Mouse (Mus musculus) erythroid progenitor cell, adult 5-6 weeks (primary cell): ENCODE results near the gene Atxn2. TPM values are rescaled to one million over a fixed set of nuclear protein-coding genes. Genes with fewer than 3 reads are reported as not detected.
"Not testable (repeated sequence)": the region's sequence is repeated elsewhere in the genome, so short reads cannot be mapped to it uniquely, and the experiment has no call there.

ENCODE experiments used
- ATAC-seq: replicated peaks from 2 replicates; pipeline ENCODE4 v1.8.0; 2016; ENCODE audit warnings: moderate number of reproducible peaks, mild to moderate bottlenecking, moderate TSS enrichment, inconsistent platforms; ENCODE audit not compliant: poor library complexity, low FRiP score, severe bottlenecking
- total RNA-seq, 2 experiments: library from RNA; stranded (forward) in 1 of 2; stranded (reverse) in 1 of 2; fragments of 150-400 nt in 1 of 2; fragments of 186-747, 209-891 nt in 1 of 2; gene quantifications; 2 replicates each; pipeline versions ENCODE4 v1.2.3 to v1.2.4; 2015 to 2017; ENCODE audit warnings: low replicate concordance in 2 of 2

The Atxn2 gene
- total RNA-seq, 2 experiments from 2014 or later = 170 to 171 TPM

DNA sequence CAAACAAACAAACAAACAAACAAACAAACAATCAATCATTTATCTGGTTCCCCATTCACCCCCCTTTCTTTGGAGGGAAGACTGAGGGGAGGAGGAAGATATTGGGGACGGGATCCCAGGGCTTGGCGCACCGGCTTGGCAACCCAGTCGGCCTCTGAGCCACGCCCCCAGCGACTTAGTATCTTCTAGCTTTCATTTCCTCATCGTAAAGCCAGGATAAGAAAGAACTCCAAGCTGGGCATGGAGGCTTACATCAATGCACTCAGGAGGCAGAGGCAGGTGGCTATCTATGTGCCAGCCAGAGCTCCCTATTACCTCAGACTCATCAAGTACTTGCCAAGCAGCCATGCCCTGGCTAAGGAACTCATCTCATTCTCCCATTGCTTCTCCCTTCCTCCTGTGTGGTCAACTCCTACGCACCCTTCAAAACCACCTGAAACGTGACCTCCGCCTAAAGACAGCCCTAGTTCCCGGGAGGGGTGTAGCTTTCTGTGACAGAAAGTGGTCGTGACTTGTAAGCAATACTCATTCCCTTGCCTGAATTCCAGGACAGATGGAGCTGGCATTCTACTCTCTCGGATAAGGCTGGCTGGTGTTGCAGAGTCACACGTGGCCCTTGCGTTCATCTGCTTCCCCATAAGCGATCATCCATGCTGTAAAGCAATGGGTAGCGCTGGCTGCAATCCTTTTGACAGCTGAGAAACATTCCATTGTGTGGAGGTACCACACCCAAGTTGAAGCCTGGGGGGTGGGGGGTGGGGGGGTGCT lies 132.2 kb downstream of the Atxn2 start:
- ATAC-seq = no peak; the same call in 1 of the 2 replicates

GRCm38 (mm10) chr5:121845361-121845760 lies 134.2 kb downstream of the Atxn2 start:
- no peak for ATAC-seq

- no peak for ATAC-seq
Observed at GRCm38 (mm10) chr5:121846322-121846721, 135.2 kb downstream of the Atxn2 start.

GRCm38 (mm10) chr5:121847269-121847668 lies 136.1 kb downstream of the Atxn2 start:
- not testable (repeated sequence) for ATAC-seq

GRCm38 (mm10) chr5:121848035-121848519 lies 136.9 kb downstream of the Atxn2 start:
- ATAC-seq = no peak

DNA sequence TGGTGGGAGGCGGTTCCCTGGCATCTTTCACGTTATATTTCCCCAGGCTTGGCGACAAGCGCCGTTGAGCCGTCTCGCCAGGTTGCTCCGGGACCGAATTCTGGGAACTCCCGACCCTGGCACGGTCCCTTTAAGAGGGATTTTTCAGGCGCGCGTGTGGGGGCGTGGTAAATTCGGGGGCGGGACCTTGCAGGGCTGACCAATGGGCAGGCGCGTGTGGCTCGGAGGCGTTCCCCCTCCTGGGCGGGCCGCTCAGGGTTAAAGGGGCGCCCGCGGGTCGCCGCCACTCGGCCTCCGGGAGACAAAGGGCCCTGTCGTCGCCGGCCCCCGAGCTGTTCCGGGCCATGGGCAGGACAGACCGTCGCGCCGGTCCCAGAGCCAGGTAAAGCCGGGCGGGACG lies 137.6 kb downstream of the Atxn2 start, which contains the start of gene Pheta1:
TSS of gene Pheta1 (plus strand) at position 242 of the 400 bp plus-strand sequence.
- ATAC-seq = peak; percentile 93

- ATAC-seq = no peak
Observed at GRCm38 (mm10) chr5:121849478-121850349, 138.6 kb downstream of the Atxn2 start.

GRCm38 (mm10) chr5:121853368-121854051 lies 142.4 kb downstream of the Atxn2 start:
- no peak for ATAC-seq

DNA sequence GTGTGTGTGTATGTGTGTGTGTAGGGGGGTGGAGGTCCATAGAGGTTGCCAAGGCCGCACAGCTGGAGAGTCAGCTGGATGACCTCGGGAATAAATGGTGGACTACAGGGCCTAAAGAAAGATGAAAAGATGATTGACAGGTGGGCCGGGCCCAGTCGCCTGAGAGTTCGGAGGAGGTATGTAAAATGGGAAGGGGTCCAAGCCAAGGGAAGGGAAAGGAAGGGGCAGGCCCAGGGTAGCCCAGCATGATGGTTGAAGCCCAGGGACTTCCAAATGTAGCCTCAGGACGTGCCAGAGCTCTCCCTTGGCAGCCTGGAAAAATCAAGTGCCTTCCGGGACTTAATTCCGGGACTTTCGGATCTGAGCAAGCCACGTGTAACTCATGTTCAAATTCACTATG lies 143.6 kb downstream of the Atxn2 start:
- no peak for ATAC-seq

GRCm38 (mm10) chr5:121856740-121857139 lies 145.6 kb downstream of the Atxn2 start:
- ATAC-seq = no peak

- ATAC-seq = no peak
Observed at GRCm38 (mm10) chr5:121858427-121858826, 147.3 kb downstream of the Atxn2 start.

- no peak for ATAC-seq
Observed at GRCm38 (mm10) chr5:121861964-121862363, 150.8 kb downstream of the Atxn2 start.

- ATAC-seq = no peak
Observed at GRCm38 (mm10) chr5:121864330-121864729, 153.2 kb downstream of the Atxn2 start.

Other genes with a start within 250 kb of the Atxn2 start
- gene Adam1b, start 207.9 kb upstream of the Atxn2 start, total RNA-seq (2015; ENCODE audit: low replicate concordance) = not detected in 2 replicates
- not detected in 2 replicates for gene Adam1b, start 207.9 kb upstream of the Atxn2 start, total RNA-seq (2017; ENCODE audit: low replicate concordance)
- gene Adam1a, start 165.9 kb upstream of the Atxn2 start, total RNA-seq (2015; ENCODE audit: low replicate concordance) = 2.9 and 3.2 TPM in 2 replicates
- 2.2 and 3.7 TPM in 2 replicates for gene Adam1a, start 165.9 kb upstream of the Atxn2 start, total RNA-seq (2017; ENCODE audit: low replicate concordance)
- gene Gm42878, start 165.9 kb upstream of the Atxn2 start, total RNA-seq (2015; ENCODE audit: low replicate concordance) = not detected in 2 replicates
- gene Gm42878, start 165.9 kb upstream of the Atxn2 start, total RNA-seq (2017; ENCODE audit: low replicate concordance) = 0.08 TPM in 1 of 2 replicates, not detected in the other
- gene Mapkapk5, start 165.4 kb upstream of the Atxn2 start, total RNA-seq (2015; ENCODE audit: low replicate concordance) = 117 and 163 TPM in 2 replicates
- gene Mapkapk5, start 165.4 kb upstream of the Atxn2 start, total RNA-seq (2017; ENCODE audit: low replicate concordance) = 88.9 and 113 TPM in 2 replicates
- gene Aldh2, start 117.5 kb upstream of the Atxn2 start, total RNA-seq (2015; ENCODE audit: low replicate concordance) = 38.6 and 47.4 TPM in 2 replicates
- 45.1 and 49.1 TPM in 2 replicates for gene Aldh2, start 117.5 kb upstream of the Atxn2 start, total RNA-seq (2017; ENCODE audit: low replicate concordance)
- gene Acad12, start 92.4 kb upstream of the Atxn2 start, total RNA-seq (2015; ENCODE audit: low replicate concordance) = 0.42 and 4.0 TPM in 2 replicates
- gene Acad12, start 92.4 kb upstream of the Atxn2 start, total RNA-seq (2017; ENCODE audit: low replicate concordance) = 0.23 and 0.26 TPM in 2 replicates
- gene Acad10, start 50.8 kb upstream of the Atxn2 start, total RNA-seq (2015; ENCODE audit: low replicate concordance) = not detected in 2 replicates
- 0.26 and 2.1 TPM in 2 replicates for gene Acad10, start 50.8 kb upstream of the Atxn2 start, total RNA-seq (2017; ENCODE audit: low replicate concordance)
- gene Brap, start 50.8 kb upstream of the Atxn2 start, total RNA-seq (2015; ENCODE audit: low replicate concordance) = 24.7 and 26.3 TPM in 2 replicates
- 35.5 and 64.2 TPM in 2 replicates for gene Brap, start 50.8 kb upstream of the Atxn2 start, total RNA-seq (2017; ENCODE audit: low replicate concordance)
- 12.2 and 14.1 TPM in 2 replicates for gene Sh2b3, start 126.3 kb downstream of the Atxn2 start, total RNA-seq (2015; ENCODE audit: low replicate concordance)
- gene Sh2b3, start 126.3 kb downstream of the Atxn2 start, total RNA-seq (2017; ENCODE audit: low replicate concordance) = 4.4 and 4.6 TPM in 2 replicates
- gene Pheta1, start 137.6 kb downstream of the Atxn2 start, total RNA-seq (2015; ENCODE audit: low replicate concordance) = not detected in 2 replicates
- 0.13 TPM in 1 of 2 replicates, not detected in the other for gene Pheta1, start 137.6 kb downstream of the Atxn2 start, total RNA-seq (2017; ENCODE audit: low replicate concordance)